Mouse (Mus musculus): ENCODE measurements around the gene 3100002H09Rik. TPM values are rescaled to one million over a fixed set of nuclear protein-coding genes. Genes with fewer than 3 reads are reported as not detected.

3100002H09Rik gene
- polyA plus RNA-seq, 1 experiment from 2014 or later = not detected

DNA sequence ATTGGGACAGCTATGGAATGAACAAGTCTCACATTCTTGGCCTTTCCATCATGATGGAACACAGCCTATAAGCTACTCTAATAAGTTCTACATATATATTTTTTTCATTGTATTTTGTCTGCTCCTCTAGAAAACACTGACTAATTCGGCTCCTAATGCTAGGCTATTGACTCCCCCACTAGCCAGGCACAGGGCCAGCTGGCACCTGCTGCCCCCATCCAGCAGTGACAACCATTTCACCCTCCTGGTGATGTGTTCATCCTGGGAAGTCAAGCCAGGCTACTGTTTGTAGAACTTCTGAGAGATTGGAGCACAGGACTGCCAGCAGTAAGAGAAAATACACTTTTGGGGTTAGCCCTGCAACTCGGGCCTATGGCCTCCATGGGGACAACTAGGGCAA is 537 bp downstream of the 3100002H09Rik start:
- peaks cover 42% of the 10 kb centered on the region; the same call in 1 of the 2 replicates for H3K27me3 ChIP-seq
- no peak for ATAC-seq (ENCODE audit: low FRiP score)
- 64% methylated on average over 2 of the region's 2 CpGs for WGBS

DNA sequence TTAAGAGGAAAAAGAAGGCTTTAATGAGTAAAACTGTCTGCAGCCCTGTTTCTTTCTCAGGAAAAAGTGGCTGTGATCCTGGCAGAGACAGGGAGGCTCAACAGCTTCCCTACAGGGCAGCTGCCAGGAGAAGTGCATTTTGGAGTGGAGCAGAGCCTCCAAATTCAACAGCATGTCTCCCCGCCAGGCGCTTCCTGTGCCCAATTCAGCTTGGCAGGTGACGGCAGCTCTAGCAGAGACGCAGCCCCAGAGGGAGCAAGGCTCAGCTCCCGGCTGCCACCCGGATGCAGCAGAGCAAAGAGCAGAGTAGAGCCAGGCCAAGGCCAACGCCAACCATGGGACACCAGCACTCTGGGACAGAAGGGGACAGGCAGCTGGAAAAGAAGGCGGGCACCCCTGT is 3.4 kb downstream of the 3100002H09Rik start:
- H3K27me3 ChIP-seq = peaks cover 60% of the 10 kb centered on the region
- H3K9me3 ChIP-seq = no peaks in the 10 kb centered on the region
- H3K4me3 ChIP-seq = no peak overlapping the region
- 70% methylated on average over 8 of the region's 8 CpGs for WGBS
- no peak overlapping the region for H3K4me2 ChIP-seq
- H3K9ac ChIP-seq = no peak overlapping the region
- no peak for ATAC-seq (ENCODE audit: low FRiP score)
- peaks cover 3% of the 10 kb centered on the region; the same call in 1 of the 2 replicates for H3K4me1 ChIP-seq (replicated peaks)
- H3K27ac ChIP-seq = no peak overlapping the region
- H3K36me3 ChIP-seq = no peaks in the 10 kb centered on the region

More for the DNA sequence above, 537 bp downstream of the 3100002H09Rik start:
- H3K4me3 ChIP-seq = no peak overlapping the region
- no peak overlapping the region for H3K27ac ChIP-seq
- H3K36me3 ChIP-seq = no peaks in the 10 kb centered on the region
- peaks cover 18% of the 10 kb centered on the region for H3K4me1 ChIP-seq (replicated peaks)
- no peak overlapping the region for H3K9ac ChIP-seq
- no peaks in the 10 kb centered on the region for H3K9me3 ChIP-seq
- H3K4me2 ChIP-seq = no peak overlapping the region

DNA sequence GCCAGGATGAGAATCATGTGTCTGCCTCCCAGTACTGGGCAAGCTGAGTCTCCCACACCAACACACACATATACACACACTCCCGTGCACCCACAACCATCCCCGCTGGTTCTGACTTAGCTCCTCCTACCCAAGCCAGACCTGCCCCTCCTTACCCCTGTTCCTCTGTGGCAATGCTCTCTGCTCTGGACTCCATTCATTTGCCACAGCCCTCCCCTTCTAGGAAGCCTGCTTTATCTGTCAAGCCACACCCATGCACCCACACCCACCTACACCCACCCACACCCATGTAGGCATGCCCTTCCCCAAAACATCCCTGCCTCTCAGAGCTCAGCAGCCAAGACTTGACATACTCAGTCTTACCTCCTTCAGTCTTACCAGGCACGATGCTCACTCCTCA is 4.4 kb downstream of the 3100002H09Rik start:
- Histone ChIP-seq H3K27ac (no peak overlapping the region), H3K4me3 (no peak overlapping the region), H3K9me3 (no peaks in the 10 kb centered on the region), H3K36me3 (no peaks in the 10 kb centered on the region), H3K9ac (no peak overlapping the region), H3K4me1 (replicated peaks) (peaks cover 3% of the 10 kb centered on the region; the same call in 1 of the 2 replicates), H3K27me3 (peaks cover 58% of the 10 kb centered on the region), H3K4me2 (no peak overlapping the region)
- 74% methylated on average over 3 of the region's 3 CpGs for WGBS
- ATAC-seq (ENCODE audit: low FRiP score) = no peak

DNA sequence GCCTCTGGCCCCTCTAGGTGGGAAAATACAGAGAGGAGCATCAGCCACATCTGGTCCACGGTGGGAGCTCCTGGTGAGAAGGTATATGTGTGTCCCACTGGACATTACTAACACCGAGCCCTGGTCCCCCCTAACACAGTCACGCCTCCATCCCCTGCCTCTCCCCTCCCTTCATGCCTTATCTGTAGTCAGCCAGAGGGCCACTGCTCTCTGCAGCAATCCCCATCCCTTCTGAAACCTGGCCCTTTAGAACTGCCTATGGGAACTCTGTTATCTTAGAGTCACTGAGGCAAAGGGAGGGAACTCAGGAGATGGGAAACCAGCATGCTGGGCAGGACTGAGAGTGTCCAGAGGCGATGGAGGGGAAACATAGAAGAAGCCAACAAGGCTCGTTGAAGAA is 5.3 kb downstream of the 3100002H09Rik start:
- H3K4me3 ChIP-seq = no peak overlapping the region
- H3K36me3 ChIP-seq = no peaks in the 10 kb centered on the region
- no peak overlapping the region for H3K4me2 ChIP-seq
- WGBS = 60% methylated on average over 5 of the region's 5 CpGs
- H3K9me3 ChIP-seq = no peaks in the 10 kb centered on the region
- no peak overlapping the region for H3K27ac ChIP-seq
- H3K4me1 ChIP-seq (replicated peaks) = peaks cover 3% of the 10 kb centered on the region; the same call in 1 of the 2 replicates
- no peak overlapping the region for H3K9ac ChIP-seq
- peaks cover 56% of the 10 kb centered on the region for H3K27me3 ChIP-seq
- ATAC-seq (ENCODE audit: low FRiP score) = no peak

DNA sequence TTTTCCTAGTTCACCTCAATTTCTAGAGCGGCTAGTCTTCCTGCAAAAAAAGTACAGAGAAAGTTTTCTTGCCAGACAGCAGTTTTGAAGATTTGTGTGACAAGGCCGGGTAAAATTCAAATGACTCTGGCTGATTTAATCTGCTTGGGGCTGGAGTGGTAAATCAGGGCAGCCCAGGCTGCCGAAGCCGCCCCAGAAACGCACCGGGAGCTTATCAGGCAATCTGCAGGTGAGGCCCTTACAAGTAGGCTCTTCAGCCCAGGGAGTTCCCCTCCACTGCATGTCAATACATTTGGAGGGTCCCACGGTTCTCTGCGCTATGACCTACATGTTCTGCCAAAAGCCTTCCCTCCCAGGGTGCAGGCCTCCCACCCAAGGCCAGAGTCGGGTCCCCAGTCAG is 6.9 kb downstream of the 3100002H09Rik start:
- Histone ChIP-seq H3K4me3 (no peak overlapping the region), H3K9ac (no peak overlapping the region), H3K27ac (no peak overlapping the region), H3K27me3 (peaks cover 53% of the 10 kb centered on the region), H3K4me2 (no peak overlapping the region), H3K4me1 (replicated peaks) (no peaks in the 10 kb centered on the region), H3K36me3 (no peaks in the 10 kb centered on the region), H3K9me3 (no peaks in the 10 kb centered on the region)
- ATAC-seq (ENCODE audit: low FRiP score) = no peak
- WGBS = 38% methylated on average over 9 of the region's 9 CpGs

DNA sequence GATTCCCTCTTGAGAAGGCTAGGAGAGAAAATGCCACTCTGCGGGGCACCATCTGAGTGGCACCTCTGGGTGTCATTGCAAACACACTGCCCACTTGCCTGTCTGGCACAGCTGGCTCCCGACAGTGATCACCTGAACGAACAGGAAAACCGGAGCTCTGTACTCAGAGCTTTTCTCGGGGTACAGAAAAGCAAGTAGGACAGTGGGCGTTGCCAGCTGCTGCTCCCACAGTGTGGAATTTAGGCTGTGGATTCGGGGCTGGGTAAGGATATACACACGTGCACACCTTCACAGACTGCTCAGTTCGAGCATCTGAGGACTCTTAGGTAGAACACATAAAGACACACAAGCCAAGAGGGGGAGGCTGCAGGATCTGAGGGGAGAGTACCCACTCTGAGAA is 14.7 kb downstream of the 3100002H09Rik start:
- no peak; the same call in 1 of the 2 replicates for ATAC-seq (ENCODE audit: low FRiP score)
- 87% methylated on average over 9 of the region's 9 CpGs for WGBS
- no peak overlapping the region for H3K4me2 ChIP-seq
- no peak overlapping the region for H3K27ac ChIP-seq
- H3K9ac ChIP-seq = no peak overlapping the region
- H3K27me3 ChIP-seq = peaks cover 33% of the 10 kb centered on the region
- H3K4me3 ChIP-seq = no peak overlapping the region
- no peaks in the 10 kb centered on the region for H3K36me3 ChIP-seq
- no peaks in the 10 kb centered on the region for H3K9me3 ChIP-seq
- peaks cover 34% of the 10 kb centered on the region for H3K4me1 ChIP-seq (replicated peaks)

DNA sequence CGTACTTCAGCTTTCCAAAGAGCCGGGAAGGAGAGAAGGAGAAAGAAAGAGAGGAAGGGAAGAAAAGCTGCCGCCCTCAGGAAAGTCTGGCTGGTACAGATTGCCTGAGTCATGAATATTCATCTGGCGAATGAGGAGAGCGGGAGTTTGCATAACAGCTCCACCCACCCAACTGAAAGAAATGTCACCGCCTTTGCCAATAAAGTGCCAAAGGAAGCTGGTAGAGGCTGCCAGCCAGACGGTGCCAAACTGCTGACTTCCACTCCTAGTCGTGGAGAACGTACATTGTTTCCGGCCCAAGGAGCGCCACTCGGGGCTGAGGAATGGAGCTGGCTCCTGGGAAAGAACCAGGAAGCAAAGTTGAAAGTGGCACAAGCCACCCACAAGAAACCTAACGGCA is 15.7 kb downstream of the 3100002H09Rik start:
- no peak overlapping the region for H3K9ac ChIP-seq
- 32% methylated on average over 13 of the region's 13 CpGs for WGBS
- peak overlapping the region; percentile 6; the same call in 1 of the 2 replicates for H3K4me2 ChIP-seq
- H3K27ac ChIP-seq = no peak overlapping the region
- no peaks in the 10 kb centered on the region for H3K9me3 ChIP-seq
- H3K27me3 ChIP-seq = peaks cover 33% of the 10 kb centered on the region
- ATAC-seq (ENCODE audit: low FRiP score) = no peak
- H3K36me3 ChIP-seq = no peaks in the 10 kb centered on the region
- no peak overlapping the region for H3K4me3 ChIP-seq
- H3K4me1 ChIP-seq (replicated peaks) = peaks cover 34% of the 10 kb centered on the region

DNA sequence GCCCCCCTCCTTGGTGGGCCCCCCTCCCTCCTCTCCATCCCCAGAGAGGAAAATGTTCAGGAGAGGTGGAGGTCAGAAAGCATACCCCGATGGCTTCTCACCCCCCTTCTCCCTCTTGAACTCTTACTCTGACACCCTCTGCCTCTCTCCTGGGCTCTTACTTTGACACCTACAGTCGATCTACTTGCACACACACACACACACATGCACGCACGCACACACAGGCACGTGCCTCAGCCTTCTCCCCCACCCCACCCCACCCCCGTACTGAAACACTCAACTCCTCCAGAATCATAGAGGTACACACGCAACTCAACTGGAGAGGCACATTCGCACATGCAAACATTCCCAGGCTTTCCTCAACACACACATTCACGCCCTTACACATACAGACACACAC is 16.9 kb downstream of the 3100002H09Rik start:
- Histone ChIP-seq H3K9ac (no peak overlapping the region), H3K9me3 (no peaks in the 10 kb centered on the region), H3K27me3 (peaks cover 39% of the 10 kb centered on the region), H3K36me3 (no peaks in the 10 kb centered on the region), H3K4me1 (replicated peaks) (peaks cover 34% of the 10 kb centered on the region), H3K4me3 (no peak overlapping the region), H3K4me2 (no peak overlapping the region), H3K27ac (no peak overlapping the region)
- ATAC-seq (ENCODE audit: low FRiP score) = no peak
- WGBS = 58% methylated on average over 9 of the region's 9 CpGs

DNA sequence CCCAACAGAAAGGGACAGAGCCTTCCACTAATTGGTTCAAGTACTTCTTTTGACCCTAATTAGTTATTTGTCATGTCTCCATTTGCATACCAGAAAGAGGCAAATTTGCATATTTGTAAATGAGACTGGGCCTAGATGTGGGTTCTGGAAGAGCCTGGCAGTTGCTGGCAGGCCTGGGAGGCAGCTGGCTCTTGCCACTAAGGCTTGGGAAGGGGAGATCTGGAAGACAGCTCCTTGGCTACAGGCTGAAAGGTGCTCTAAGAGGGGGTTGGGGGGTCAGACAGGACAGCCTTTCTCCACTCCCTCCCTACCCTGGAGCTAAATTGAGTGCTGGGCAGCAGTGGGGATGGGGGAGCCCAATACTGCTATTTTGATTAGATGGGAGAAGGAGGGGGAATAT is 17.4 kb downstream of the 3100002H09Rik start:
- peak; percentile 23; the same call in 1 of the 2 replicates for ATAC-seq (ENCODE audit: low FRiP score)

DNA sequence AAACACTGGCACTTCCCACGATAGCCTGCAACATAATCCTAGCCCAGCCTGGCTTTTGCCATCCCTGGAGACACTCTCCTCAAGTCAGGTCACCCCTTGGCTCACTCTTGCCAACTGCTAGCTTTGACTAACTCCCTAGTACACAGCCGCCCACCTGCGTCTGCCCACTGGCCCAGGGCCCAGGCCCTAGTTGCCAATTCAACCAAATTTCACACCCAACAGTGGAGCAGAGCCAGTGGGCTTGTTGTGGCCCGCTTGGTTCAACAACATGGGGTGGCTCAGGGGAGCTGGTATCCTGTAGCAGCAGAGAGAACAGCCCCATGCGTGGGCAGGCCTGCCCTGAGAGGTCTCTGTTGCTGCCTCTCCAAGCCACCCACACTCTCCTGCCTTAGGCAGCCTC is 18.4 kb downstream of the 3100002H09Rik start:
- Histone ChIP-seq H3K36me3 (no peaks in the 10 kb centered on the region), H3K9ac (no peak overlapping the region), H3K9me3 (no peaks in the 10 kb centered on the region), H3K27ac (no peak overlapping the region), H3K4me1 (replicated peaks) (peaks cover 37% of the 10 kb centered on the region), H3K4me3 (no peak overlapping the region), H3K4me2 (no peak overlapping the region), H3K27me3 (peaks cover 34% of the 10 kb centered on the region)
- 71% methylated on average over 5 of the region's 5 CpGs for WGBS
- ATAC-seq (ENCODE audit: low FRiP score) = no peak

More for the DNA sequence above, 17.4 kb downstream of the 3100002H09Rik start:
- peaks cover 34% of the 10 kb centered on the region for H3K4me1 ChIP-seq (replicated peaks)
- H3K9me3 ChIP-seq = no peaks in the 10 kb centered on the region
- H3K9ac ChIP-seq = no peak overlapping the region
- H3K4me3 ChIP-seq = no peak overlapping the region
- no peak overlapping the region for H3K27ac ChIP-seq
- no peaks in the 10 kb centered on the region for H3K36me3 ChIP-seq
- peaks cover 41% of the 10 kb centered on the region for H3K27me3 ChIP-seq
- H3K4me2 ChIP-seq = no peak overlapping the region

DNA sequence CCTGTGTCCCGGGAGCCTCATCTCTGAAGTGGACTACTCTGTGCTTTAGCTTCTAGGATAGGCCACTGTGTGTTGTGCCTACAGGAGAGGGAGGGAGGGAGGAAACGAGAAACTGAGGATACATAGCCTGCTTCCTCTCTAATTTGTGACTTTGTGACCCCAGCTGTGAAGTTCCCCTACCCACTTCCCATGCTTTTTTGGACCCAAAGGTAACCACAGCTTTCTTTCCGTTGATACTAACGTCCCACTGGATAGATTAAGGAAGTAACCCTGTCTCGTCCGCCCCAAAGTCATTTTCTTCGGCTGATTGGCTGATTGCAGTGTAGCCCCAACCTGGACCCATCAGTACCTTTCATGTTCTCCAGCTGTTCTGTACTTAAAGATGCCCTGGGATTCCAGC is 29.9 kb downstream of the 3100002H09Rik start:
- WGBS = 90% methylated on average over 7 of the region's 7 CpGs
- no peaks in the 10 kb centered on the region for H3K36me3 ChIP-seq
- H3K9me3 ChIP-seq = no peaks in the 10 kb centered on the region
- no peak for ATAC-seq (ENCODE audit: low FRiP score)
- H3K4me3 ChIP-seq = no peak overlapping the region
- H3K4me1 ChIP-seq (replicated peaks) = peaks cover 23% of the 10 kb centered on the region
- no peak overlapping the region for H3K4me2 ChIP-seq
- no peak overlapping the region for H3K27ac ChIP-seq
- no peak overlapping the region for H3K9ac ChIP-seq
- peaks cover 66% of the 10 kb centered on the region for H3K27me3 ChIP-seq

DNA sequence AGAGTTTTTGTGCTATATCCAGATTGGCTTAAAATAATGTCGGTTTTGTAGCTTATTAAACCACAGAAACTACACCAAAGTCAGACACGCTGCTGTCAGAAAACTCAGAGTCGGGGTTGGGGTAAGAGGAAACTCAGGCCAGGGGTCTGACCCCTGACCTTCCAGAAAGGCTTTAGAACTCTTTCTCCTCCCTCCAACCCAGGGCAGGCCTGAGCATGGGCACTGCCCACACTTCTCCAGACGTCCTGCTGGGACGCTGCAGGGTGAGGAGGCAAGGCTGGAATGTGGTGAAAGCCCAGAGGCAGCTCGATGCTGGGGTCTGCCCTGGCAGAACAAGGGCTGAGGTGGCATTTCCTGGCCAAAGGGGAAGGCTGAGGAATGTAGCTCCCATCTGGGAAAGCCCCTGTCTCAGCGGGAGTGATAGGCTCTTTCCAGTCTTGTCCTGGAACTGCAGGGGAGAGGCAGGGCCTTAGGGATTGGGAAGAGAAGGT is 34.6 kb downstream of the 3100002H09Rik start:
- no peak for ATAC-seq (ENCODE audit: low FRiP score)
- H3K4me3 ChIP-seq = peak overlapping the region; percentile 50
- no peak overlapping the region for H3K27ac ChIP-seq
- peak overlapping the region; percentile 95 for H3K4me2 ChIP-seq
- WGBS = 4% methylated on average over 7 of the region's 7 CpGs
- no peaks in the 10 kb centered on the region for H3K9me3 ChIP-seq
- peaks cover 25% of the 10 kb centered on the region for H3K4me1 ChIP-seq (replicated peaks)
- no peaks in the 10 kb centered on the region for H3K36me3 ChIP-seq
- peak overlapping the region; percentile 77; the same call in 1 of the 2 replicates for H3K9ac ChIP-seq
- peaks cover 79% of the 10 kb centered on the region for H3K27me3 ChIP-seq

DNA sequence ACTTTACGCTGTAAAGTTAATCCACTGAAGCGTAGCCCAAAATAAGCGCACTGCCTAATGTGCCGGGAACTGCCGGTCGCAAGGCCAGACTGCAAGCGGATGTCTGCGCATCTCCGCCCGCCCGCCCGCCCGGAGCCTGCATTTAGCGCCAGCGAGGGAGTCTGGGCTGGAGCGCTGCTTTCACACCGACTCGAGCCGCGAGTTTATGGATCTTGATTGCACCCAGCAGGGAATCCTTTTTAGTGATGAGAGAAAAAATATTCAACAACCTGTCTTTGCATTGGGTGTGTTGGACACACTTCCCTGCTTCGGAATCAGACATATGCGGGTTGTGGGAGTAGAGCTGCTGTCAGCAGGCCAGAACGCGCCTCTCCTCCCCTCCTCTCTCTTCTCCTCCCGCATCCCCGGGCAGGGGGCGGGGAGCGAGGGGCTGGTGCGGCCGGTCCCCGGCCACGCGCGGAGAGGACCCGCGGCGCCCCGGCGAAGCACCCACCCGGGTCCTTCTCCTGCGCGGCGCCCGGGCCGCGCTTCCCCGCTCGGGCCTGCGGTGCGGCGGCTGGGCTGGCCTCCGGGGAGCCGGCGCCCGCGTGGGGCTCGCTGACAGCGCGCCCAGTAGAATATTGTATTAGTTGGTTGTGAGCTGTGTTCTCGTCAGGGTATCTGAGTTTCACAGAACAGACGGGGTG is 35.2 kb downstream of the 3100002H09Rik start:
- Histone ChIP-seq H3K9ac (peak overlapping the region; percentile 77), H3K27me3 (peaks cover 79% of the 10 kb centered on the region), H3K27ac (no peak overlapping the region), H3K4me3 (peak overlapping the region; percentile 50), H3K36me3 (no peaks in the 10 kb centered on the region), H3K9me3 (no peaks in the 10 kb centered on the region), H3K4me1 (replicated peaks) (peaks cover 26% of the 10 kb centered on the region), H3K4me2 (peak overlapping the region; percentile 95)
- ATAC-seq (ENCODE audit: low FRiP score) = peak; percentile 61; the same call in 1 of the 2 replicates
- under 1% methylated on average over 59 of the region's 61 CpGs for WGBS

All from hindbrain, embryonic 13.5 days (tissue).